Mouse (Mus musculus) CH12F3 (cell line): Measurements from ENCODE around the gene Psmb3.

Source experiments
- in situ Hi-C: fragments of 300-500 bp; cut with MboI; formaldehyde crosslinking; loops from 2 replicates; pipeline ENCODE4 v1.14.3; 2020; ENCODE audit warnings: low sequenced_read_pairs

Psmb3 gene

GRCm38 (mm10) chr11:97744718-97745330 lies 41.6 kb downstream of the Psmb3 start:
- in situ Hi-C loops, result no loop called here

GRCm38 (mm10) chr11:97745331-97745721 lies 42.1 kb downstream of the Psmb3 start:
- in situ Hi-C loops, result no loop called here

DNA sequence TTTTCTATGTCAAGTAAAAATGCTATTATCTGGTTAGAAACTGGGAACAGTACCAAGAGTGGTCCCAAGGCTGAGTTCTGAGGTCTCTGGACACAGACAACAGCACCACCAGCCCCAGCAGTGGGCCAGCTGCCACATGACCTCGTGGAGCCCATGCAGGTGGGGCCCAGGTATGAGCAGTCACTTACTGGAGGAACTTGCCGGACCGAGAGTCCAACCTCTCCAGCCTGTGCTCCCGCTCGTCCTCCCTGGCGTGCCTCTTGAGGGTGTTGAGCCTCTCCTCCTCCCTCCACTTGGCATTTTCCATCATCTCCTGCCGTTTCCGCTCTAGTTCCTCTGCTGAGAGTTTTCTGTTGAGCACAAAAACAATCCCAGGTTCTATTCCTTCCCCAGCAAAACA lies 44.6 kb downstream of the Psmb3 start:
- in situ Hi-C loops, result no loop called here

DNA sequence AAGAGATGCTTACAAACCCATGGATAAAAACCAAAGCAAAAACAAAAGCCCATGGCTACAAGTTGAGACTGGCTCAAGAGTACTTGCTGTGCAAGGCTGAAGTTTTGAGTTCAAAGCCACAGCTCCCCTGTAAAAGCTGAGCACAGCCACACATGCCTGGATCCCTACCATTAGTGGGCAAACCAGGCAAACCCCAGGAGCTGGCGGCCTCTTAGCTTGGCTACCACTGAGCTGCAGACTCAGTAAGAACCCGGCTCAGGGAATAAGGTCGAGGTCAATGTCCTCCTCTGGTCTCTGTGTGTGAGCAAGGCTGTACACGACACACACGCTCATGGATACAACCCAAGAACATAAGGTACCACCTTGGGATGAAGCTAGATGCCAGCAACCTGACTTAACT lies 45.3 kb downstream of the Psmb3 start:
- in situ Hi-C loops, result no loop called here

- in situ Hi-C loops, result no loop called here
Measured at GRCm38 (mm10) chr11:97753277-97753676, 50.1 kb downstream of the Psmb3 start.

DNA sequence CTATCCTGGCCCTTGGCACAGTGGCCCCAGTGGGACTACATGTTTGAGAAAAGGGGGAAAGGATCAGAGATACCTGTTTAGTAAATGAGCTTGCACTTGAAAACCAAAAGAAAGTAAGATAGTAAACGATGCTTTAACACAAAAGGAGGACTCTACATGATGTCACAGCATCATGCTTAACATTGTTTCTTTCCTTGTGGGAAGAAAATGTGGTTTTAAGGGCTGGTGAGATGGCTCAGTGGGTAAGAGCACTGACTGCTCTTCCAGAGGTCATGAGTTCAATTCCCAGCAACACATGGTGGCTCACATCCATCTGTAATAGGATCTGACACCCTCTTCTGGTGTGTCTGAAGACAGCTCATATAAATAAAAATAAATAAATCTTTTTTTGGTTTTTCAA lies 54.9 kb downstream of the Psmb3 start:
- in situ Hi-C loops, result no loop called here

DNA sequence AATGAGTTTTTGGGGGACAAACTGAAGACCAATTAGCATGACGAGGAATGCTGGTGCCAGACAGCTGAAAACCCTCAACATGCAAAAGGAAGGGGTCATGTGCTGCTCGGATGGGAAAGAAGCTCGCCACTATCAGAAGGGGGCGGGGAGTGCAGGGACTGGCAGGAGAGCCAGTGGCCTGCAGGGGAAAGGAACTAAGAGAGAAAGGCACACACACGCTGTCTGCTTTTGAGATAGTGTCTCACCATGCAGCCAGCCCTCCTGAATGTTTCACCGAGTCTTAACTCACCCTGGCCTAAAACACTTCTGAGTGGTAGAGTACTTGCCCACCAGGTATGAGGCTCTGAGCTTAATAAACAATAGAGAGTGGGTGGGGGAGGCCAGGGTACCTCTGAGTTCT lies 55.7 kb downstream of the Psmb3 start:
- in situ Hi-C loops, result no loop called here

DNA sequence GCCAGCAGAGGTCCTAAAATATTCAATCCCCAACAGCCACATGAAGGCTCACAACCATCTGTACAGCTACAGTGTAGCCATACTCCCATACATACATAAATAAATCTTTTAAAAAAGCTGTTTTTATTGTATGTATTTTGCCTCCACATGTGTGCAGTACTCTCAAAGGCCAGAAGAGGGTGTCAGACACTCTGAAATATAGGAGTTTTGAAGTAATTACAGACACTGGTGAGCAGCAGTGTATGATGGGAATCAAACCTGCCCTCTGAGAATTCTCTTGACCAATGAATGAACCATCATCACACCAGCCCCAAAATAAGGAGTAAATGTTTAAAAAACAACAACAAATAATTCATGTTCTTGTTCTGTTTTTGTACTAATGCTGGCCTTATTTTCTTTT lies 58.4 kb downstream of the Psmb3 start:
- in situ Hi-C loops, result no loop called here
